Mouse (Mus musculus): Measurements from ENCODE around the gene Cdh5. TPM values are rescaled to one million over a fixed set of nuclear protein-coding genes. Genes with fewer than 3 reads are reported as not detected.

Gene Cdh5
- 99.8 and 107 TPM in 2 replicates for polyA plus RNA-seq (2012; rRNA removed; ENCODE audit: low replicate concordance)

DNA sequence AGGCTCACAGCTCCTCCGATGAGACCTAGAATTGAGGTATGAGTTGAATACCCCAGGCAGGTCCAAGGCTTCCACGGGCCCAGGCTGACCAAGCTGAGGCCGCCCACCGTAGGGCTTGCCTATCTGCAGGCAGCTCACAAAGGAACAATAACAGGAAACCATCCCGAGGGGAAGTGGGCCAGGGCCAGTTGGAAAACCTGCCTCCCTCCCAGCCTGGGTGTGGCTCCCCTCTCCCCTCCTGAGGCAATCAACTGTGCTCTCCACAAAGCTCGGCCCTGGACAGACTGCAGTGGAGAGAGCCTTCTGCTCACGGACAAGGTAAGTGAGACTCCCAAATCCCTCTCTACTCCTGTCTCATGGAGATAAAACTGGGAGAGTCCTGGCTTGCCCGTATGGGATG, at the start of gene Cdh5:
Cdh5 (plus strand) TSS at position 211 of the 400 bp plus-strand sequence.

DNA sequence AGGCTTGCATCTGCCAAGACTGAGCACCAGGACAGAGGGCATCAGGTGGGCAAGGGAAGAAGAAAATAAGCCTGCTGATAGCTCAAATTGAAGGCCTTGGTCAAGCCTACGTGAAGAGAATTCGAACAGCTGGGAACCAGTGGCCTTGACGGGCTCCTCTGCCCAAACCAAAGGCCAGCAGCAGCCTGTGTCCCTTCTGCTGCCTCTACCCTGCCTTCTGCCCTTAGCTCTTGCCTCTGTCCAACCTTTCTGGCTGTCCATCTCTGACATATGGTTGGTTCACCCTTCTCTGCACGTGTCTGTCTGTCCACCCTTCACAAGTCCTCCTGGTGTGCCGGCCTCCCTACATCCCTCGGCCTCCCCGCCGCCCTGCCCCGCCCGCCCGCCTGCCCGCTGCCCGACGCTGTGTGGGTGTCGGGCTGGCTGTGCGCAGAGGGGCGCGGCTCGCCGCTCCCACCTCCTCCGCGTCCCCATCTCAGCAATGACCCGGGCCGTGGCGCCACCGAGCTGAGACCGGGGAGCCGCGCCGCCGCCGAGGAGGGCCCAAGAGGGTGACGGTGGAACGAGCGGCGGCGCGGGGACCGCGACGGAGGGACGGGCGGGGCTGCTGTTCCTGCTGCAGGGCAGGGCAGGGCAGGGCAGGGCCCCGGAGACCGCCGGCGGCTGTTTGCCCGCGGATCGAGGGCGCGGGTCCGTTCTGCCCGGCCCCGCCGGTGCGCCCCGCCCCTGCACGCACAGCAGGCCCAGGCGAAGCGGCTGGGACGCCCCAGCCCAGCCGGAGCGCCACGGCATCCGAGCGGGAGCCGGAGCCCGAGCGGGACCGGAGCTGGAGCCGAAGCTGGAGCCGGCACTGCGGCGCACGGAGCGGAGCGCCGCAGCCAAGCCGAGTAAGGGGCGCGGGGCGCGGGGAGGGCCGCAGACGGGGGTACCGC, 69.0 kb downstream of the Cdh5 start, which contains the start of gene Bean1:
Bean1 (plus strand) TSS at position 325 of the 932 bp plus-strand sequence.

Other genes with a start within 250 kb of the Cdh5 start
- 1.7 and 1.8 TPM in 2 replicates for gene Bean1, start 68.8 kb downstream of the Cdh5 start, polyA plus RNA-seq (2012; rRNA removed; ENCODE audit: low replicate concordance)
- gene Tk2, start 146.9 kb downstream of the Cdh5 start, polyA plus RNA-seq (2012; rRNA removed; ENCODE audit: low replicate concordance): 32.8 and 33.2 TPM in 2 replicates
- gene Cklf, start 149.2 kb downstream of the Cdh5 start, polyA plus RNA-seq (2012; rRNA removed; ENCODE audit: low replicate concordance): 6.5 and 12.9 TPM in 2 replicates
- gene Cmtm2a, start 191.6 kb downstream of the Cdh5 start, polyA plus RNA-seq (2012; rRNA removed; ENCODE audit: low replicate concordance): not detected in 2 replicates
- gene Gm45711, start 208.5 kb downstream of the Cdh5 start, polyA plus RNA-seq (2012; rRNA removed; ENCODE audit: low replicate concordance): not detected in 2 replicates
- not detected in 2 replicates for gene Cmtm1, start 208.5 kb downstream of the Cdh5 start, polyA plus RNA-seq (2012; rRNA removed; ENCODE audit: low replicate concordance)
- gene Gm11020, start 219.9 kb downstream of the Cdh5 start, polyA plus RNA-seq (2012; rRNA removed; ENCODE audit: low replicate concordance): not detected in 2 replicates
- gene Cmtm2b, start 220.6 kb downstream of the Cdh5 start, polyA plus RNA-seq (2012; rRNA removed; ENCODE audit: low replicate concordance): 0.23 TPM in 1 of 2 replicates, not detected in the other
- 187 and 269 TPM in 2 replicates for gene Cmtm3, start 237.8 kb downstream of the Cdh5 start, polyA plus RNA-seq (2012; rRNA removed; ENCODE audit: low replicate concordance)